ENCODE assay signal across 13 mouse cellular contexts in the genomic region with DNA sequence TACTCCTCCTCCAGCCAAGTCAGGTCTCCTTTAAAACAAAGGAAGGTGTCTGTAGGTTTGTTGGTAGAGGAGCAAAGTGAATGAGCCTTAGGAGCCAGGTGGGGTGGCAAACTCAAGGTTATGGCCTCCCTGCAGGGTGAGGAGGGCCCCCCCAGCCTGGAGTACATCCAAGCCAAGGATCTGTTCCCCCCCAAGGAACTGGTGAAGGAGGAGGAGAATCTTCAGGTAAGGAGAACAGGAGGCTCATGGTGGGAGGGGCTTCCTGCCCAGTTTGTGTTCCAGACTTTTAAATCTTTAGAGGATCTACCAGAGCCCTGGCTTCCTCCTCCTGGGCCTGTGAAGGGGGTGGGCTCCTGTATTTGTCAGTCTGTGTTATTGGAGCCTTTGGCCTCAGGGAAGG. TPM values are rescaled to one million over a fixed set of nuclear protein-coding genes. Genes with fewer than 3 reads are reported as not detected.
DNase-seq lines count a peak whose midpoint lies in the region; ATAC-seq and TF ChIP-seq lines count a peak whose summit lies in the region.
"Had no signal": no experiment of that assay in that cellular context is flagged by ENCODE, and none has a peak within 500 bp of the region (broad histone marks: within the 10 kb centered on the region; RNA-seq: fewer than 3 reads in every experiment).

No protein-coding gene starts in this region.

- no peak for TF ChIP-seq CTCF in cerebellum, adult 2 months (IDR thresholded peaks at IDR 0.05; ENCODE audit: borderline replicate concordance, insufficient read depth, low read depth, low read length)
- no peak for TF ChIP-seq CTCF in cortical plate, adult 2 months (IDR thresholded peaks at IDR 0.05; ENCODE audit: extremely low read depth, insufficient read depth, low read length)
- TF ChIP-seq CTCF in forebrain, postnatal 0 days (IDR thresholded peaks at IDR 0.05; ENCODE audit: low read depth), result no peak

- H3K36me3 ChIP-seq in forebrain, postnatal 0 days (ENCODE audit: insufficient read depth), result peaks cover 45% of the 10 kb centered on the region
- H3K36me3 ChIP-seq in limb, embryonic 15.5 days, result peaks cover 54% of the 10 kb centered on the region

- no peak for ATAC-seq in forebrain, postnatal 0 days
- ATAC-seq in limb, embryonic 15.5 days (ENCODE audit: insufficient number of reproducible peaks, low FRiP score, low TSS enrichment, low read depth), result no peak
- ATAC-seq in CD4-positive, CD25-positive, alpha-beta regulatory T cell, adult 4 months, result no peak

- H3K9ac ChIP-seq in forebrain, postnatal 0 days, result peak overlapping the region; percentile 88
- H3K9ac ChIP-seq in limb, embryonic 15.5 days, result no peak overlapping the region

- H3K4me3 ChIP-seq in cerebellum, adult 2 months (replicated peaks; ENCODE audit: insufficient read depth, low read depth, low read length), result no peak overlapping the region
- peak overlapping the region; percentile 76; the same call in 1 of the 2 replicates for H3K4me3 ChIP-seq in cortical plate, adult 2 months (ENCODE audit: insufficient read depth, low read length)
- H3K4me3 ChIP-seq in forebrain, postnatal 0 days (ENCODE audit: low read depth, low read length), result peak overlapping the region; percentile 68
- no peak overlapping the region for H3K4me3 ChIP-seq in limb, embryonic 15.5 days

- H3K4me2 ChIP-seq in forebrain, postnatal 0 days (ENCODE audit: low read depth), result peak overlapping the region; percentile 83
- no peak overlapping the region for H3K4me2 ChIP-seq in limb, embryonic 15.5 days

- no peak overlapping the region for H3K27ac ChIP-seq in cerebellum, adult 2 months (ENCODE audit: insufficient read depth, low read length)
- H3K27ac ChIP-seq in cortical plate, adult 2 months (ENCODE audit: insufficient read depth, low read length), result no peak overlapping the region
- H3K27ac ChIP-seq in forebrain, postnatal 0 days (ENCODE audit: low read depth, low read length), result 0 out of 2 replicates have a peak overlapping the region, but pooled peaks have one; percentile 92
- peak overlapping the region; percentile 11; the same call in 1 of the 2 replicates for H3K27ac ChIP-seq in limb, embryonic 15.5 days

- no peak for TF ChIP-seq POLR2A in cerebellum, adult 2 months (IDR thresholded peaks at IDR 0.05; ENCODE audit: borderline replicate concordance, insufficient read depth, low read length)
- TF ChIP-seq POLR2A in cortical plate, adult 2 months (IDR thresholded peaks at IDR 0.05; ENCODE audit: extremely low read depth, insufficient read depth, low read length), result no peak

- DNase-seq in cerebellum, adult 9-11 months, result peak; percentile 59
- DNase-seq in cerebellum, adult 2 months, result no peak
- DNase-seq in forebrain, postnatal 0 days, result no peak
- no peak for DNase-seq in right cerebral cortex, postnatal 36 days (ENCODE audit: low spot score in 2 of 2)
- no peak for DNase-seq in urinary bladder, postnatal 4 days (ENCODE audit: low spot score in 2 of 2)
- DNase-seq: adrenal gland, postnatal 14 days had no signal

- H3K4me1 ChIP-seq in cerebellum, adult 2 months (ENCODE audit: control insufficient read depth, insufficient read depth, low read length), result peaks cover 22% of the 10 kb centered on the region
- H3K4me1 ChIP-seq in cortical plate, adult 2 months (ENCODE audit: control insufficient read depth, insufficient read depth, low read length), result peaks cover 7% of the 10 kb centered on the region; the same call in 1 of the 2 replicates
- H3K4me1 ChIP-seq in forebrain, postnatal 0 days (ENCODE audit: insufficient read depth), result peaks cover 13% of the 10 kb centered on the region; the same call in 1 of the 2 replicates
- peaks cover 45% of the 10 kb centered on the region for H3K4me1 ChIP-seq in limb, embryonic 15.5 days

- H3K27me3 ChIP-seq in cerebellum, adult 2 months (ENCODE audit: control insufficient read depth, insufficient read depth, low read length), result no peaks in the 10 kb centered on the region
- H3K27me3 ChIP-seq in forebrain, postnatal 0 days (ENCODE audit: insufficient read depth, low read length), result no peaks in the 10 kb centered on the region
- no peaks in the 10 kb centered on the region for H3K27me3 ChIP-seq in limb, embryonic 15.5 days

- no peaks in the 10 kb centered on the region for H3K9me3 ChIP-seq in forebrain, postnatal 0 days (ENCODE audit: low read length)
- H3K9me3 ChIP-seq in limb, embryonic 15.5 days, result no peaks in the 10 kb centered on the region

RNA-seq across cellular contexts. Expression of a gene that starts 5.1 kb away (rescaled TPM):
- polyA plus RNA-seq in cerebellum, adult 2 months (2012; rRNA removed), result 66.9 and 67.8 TPM in 2 replicates
- polyA plus RNA-seq in cortical plate, adult 2 months (2012; rRNA removed), result 46.0 and 47.0 TPM in 2 replicates
- total RNA-seq in forebrain, postnatal 0 days (2014; rRNA removed), result 85.6 and 86.3 TPM in 2 replicates
- 28.7 and 32.7 TPM in 2 replicates for polyA plus RNA-seq in forebrain, postnatal 0 days (2015; fragmentation: Nextera tagmentation; extraction: Ambion mirVana)
- 25.9 and 27.9 TPM in 2 replicates for polyA plus RNA-seq in limb, embryonic 15.5 days (2015; fragmentation: Nextera tagmentation; extraction: Ambion mirVana)
- polyA plus RNA-seq in CD4-positive, CD25-positive, alpha-beta regulatory T cell, adult 4 months (2017; shearing (Covaris generic)), result 10 to 100 TPM in 1 of 2 experiments, 1 to 10 TPM in 1; 8.8 to 22.1 TPM

RNA-seq across cellular contexts. Expression of a gene that starts 19.9 kb away (rescaled TPM):
- 0.36 and 0.43 TPM in 2 replicates for polyA plus RNA-seq in cerebellum, adult 2 months (2012; rRNA removed)
- polyA plus RNA-seq in cortical plate, adult 2 months (2012; rRNA removed), result 0.40 and 0.42 TPM in 2 replicates
- total RNA-seq in forebrain, postnatal 0 days (2014; rRNA removed), result 0.23 and 0.48 TPM in 2 replicates
- 0.08 and 0.16 TPM in 2 replicates for polyA plus RNA-seq in forebrain, postnatal 0 days (2015; fragmentation: Nextera tagmentation; extraction: Ambion mirVana)
- 0.14 and 0.22 TPM in 2 replicates for polyA plus RNA-seq in limb, embryonic 15.5 days (2015; fragmentation: Nextera tagmentation; extraction: Ambion mirVana)
- under 1 TPM; 0.17 to 0.19 TPM for polyA plus RNA-seq in CD4-positive, CD25-positive, alpha-beta regulatory T cell, adult 4 months (2017; shearing (Covaris generic))
- total RNA-seq: adrenal gland, postnatal 14 days; granulocyte monocyte progenitor cell, adult 5-6 weeks had no signal

RNA-seq across cellular contexts. Expression of a gene that starts 28.4 kb away (rescaled TPM):
- 962 and 1,033 TPM in 2 replicates for polyA plus RNA-seq in cerebellum, adult 2 months (2012; rRNA removed)
- polyA plus RNA-seq in cortical plate, adult 2 months (2012; rRNA removed), result 424 and 429 TPM in 2 replicates
- 19.9 and 22.5 TPM in 2 replicates for total RNA-seq in forebrain, postnatal 0 days (2014; rRNA removed)
- 33.5 and 34.2 TPM in 2 replicates for polyA plus RNA-seq in forebrain, postnatal 0 days (2015; fragmentation: Nextera tagmentation; extraction: Ambion mirVana)
- 25.5 and 46.6 TPM in 2 replicates for polyA plus RNA-seq in limb, embryonic 15.5 days (2015; fragmentation: Nextera tagmentation; extraction: Ambion mirVana)
- polyA plus RNA-seq in CD4-positive, CD25-positive, alpha-beta regulatory T cell, adult 4 months (2017; shearing (Covaris generic)), result 1 to 10 TPM; 1.5 to 3.7 TPM

RNA-seq across cellular contexts. Expression of a gene that starts 30.6 kb away (rescaled TPM):
- not detected in 2 replicates for polyA plus RNA-seq in cerebellum, adult 2 months (2012; rRNA removed)
- polyA plus RNA-seq in cortical plate, adult 2 months (2012; rRNA removed), result 0.06 and 0.13 TPM in 2 replicates
- total RNA-seq in forebrain, postnatal 0 days (2014; rRNA removed), result not detected in 2 replicates
- polyA plus RNA-seq in forebrain, postnatal 0 days (2015; fragmentation: Nextera tagmentation; extraction: Ambion mirVana), result not detected in 2 replicates
- not detected in 2 replicates for polyA plus RNA-seq in limb, embryonic 15.5 days (2015; fragmentation: Nextera tagmentation; extraction: Ambion mirVana)
- polyA plus RNA-seq in CD4-positive, CD25-positive, alpha-beta regulatory T cell, adult 4 months (2017; shearing (Covaris generic)), result not detected
- total RNA-seq: adrenal gland, postnatal 14 days; granulocyte monocyte progenitor cell, adult 5-6 weeks; megakaryocyte-erythroid progenitor cell, adult 5-6 weeks had no signal
- polyA plus RNA-seq: liver, embryonic 16.5 days; urinary bladder, adult 2 months had no signal

Comparison
In these comparisons a context has a peak if more than half of its experiments do, and no peak if none do; other contexts are left out.
1. H3K27ac ChIP-seq: peak in forebrain, postnatal 0 days (single experiment) and limb, embryonic 15.5 days (single experiment); none in cerebellum, adult 2 months (single experiment) and cortical plate, adult 2 months (single experiment).
2. H3K4me3 ChIP-seq: peak in cortical plate, adult 2 months (single experiment) and forebrain, postnatal 0 days (single experiment); none in cerebellum, adult 2 months (single experiment) and limb, embryonic 15.5 days (single experiment).